Mouse (Mus musculus): ENCODE results near the gene Pde2a.

GRCm38 (mm10) chr7:101465392-101465791 is 43.9 kb downstream of the Pde2a start:
- TF ChIP-seq EP300 (IDR thresholded peaks at IDR 0.05; ENCODE audit: insufficient read depth, low read depth, low read length) (no peak), CTCF (IDR thresholded peaks at IDR 0.05; ENCODE audit: low read depth, low read length) (no peak)

Data from ES-Bruce4 (cell line).